ENCODE assay signal across 8 mouse cellular contexts in genomic region chr17:49172052-49172799, GRCm38 (mm10).
A peak's percentile ranks its signal among the peaks of the same experiment; 100 is the strongest.
DNase-seq lines count a peak whose midpoint lies in the region; ATAC-seq and TF ChIP-seq lines count a peak whose summit lies in the region.

No protein-coding gene starts in this region.

- 9% methylated on average over 15 of the region's 15 CpGs for WGBS in forebrain, postnatal 0 days
- WGBS in liver, embryonic 15.5 days (ENCODE audit: insufficient replicate concordance): 13% methylated on average over 15 of the region's 15 CpGs

- peak; percentile 20 for DNase-seq in layer of hippocampus, adult 11-12 months (ENCODE audit: low spot score)
- no peak for DNase-seq in layer of hippocampus, postnatal 25 days (ENCODE audit: extremely low spot score in 1 of 2, low spot score in 1 of 2)
- peak; percentile 49 for DNase-seq in brain, adult 2 months (ENCODE audit: low read depth, low spot score)
- peak; percentile 50 for DNase-seq in forebrain, postnatal 0 days
- no peak for DNase-seq in adrenal gland, adult 8-10 months
- DNase-seq in c-Kit-positive CD71-positive TER-119-positive erythroid progenitor cells, embryonic 14.5 days (ENCODE audit: low spot score): no peak
- DNase-seq in adrenal gland, postnatal 4 days (ENCODE audit: low spot score in 2 of 2): no peak

- no peaks in the 10 kb centered on the region for H3K9me3 ChIP-seq in forebrain, postnatal 0 days (ENCODE audit: low read length)
- H3K9me3 ChIP-seq in liver, embryonic 15.5 days (replicated peaks): no peaks in the 10 kb centered on the region

- H3K27ac ChIP-seq in forebrain, postnatal 0 days (ENCODE audit: low read depth, low read length): peak overlapping the region; percentile 15; the same call in 1 of the 2 replicates
- H3K27ac ChIP-seq in liver, embryonic 15.5 days (replicated peaks): no peak overlapping the region

- peak overlapping the region; percentile 35 for H3K9ac ChIP-seq in forebrain, postnatal 0 days
- no peak overlapping the region for H3K9ac ChIP-seq in liver, embryonic 15.5 days

- no peaks in the 10 kb centered on the region for H3K36me3 ChIP-seq in forebrain, postnatal 0 days (ENCODE audit: insufficient read depth)
- no peaks in the 10 kb centered on the region for H3K36me3 ChIP-seq in liver, embryonic 15.5 days (replicated peaks)

- 0 out of 2 replicates have a peak, but pooled peaks cover 10% of the 10 kb centered on the region for H3K4me1 ChIP-seq in forebrain, postnatal 0 days (ENCODE audit: insufficient read depth)
- no peaks in the 10 kb centered on the region for H3K4me1 ChIP-seq in liver, embryonic 15.5 days (replicated peaks)

- TF ChIP-seq CTCF in forebrain, postnatal 0 days (IDR thresholded peaks at IDR 0.05; ENCODE audit: low read depth): 0 out of 2 replicates have a peak, but pooled peaks have one; percentile 9

- H3K27me3 ChIP-seq in forebrain, postnatal 0 days (ENCODE audit: insufficient read depth, low read length): no peaks in the 10 kb centered on the region
- peaks cover 17% of the 10 kb centered on the region for H3K27me3 ChIP-seq in liver, embryonic 15.5 days

- peak; percentile 77 for ATAC-seq in forebrain, postnatal 0 days
- no peak for ATAC-seq in liver, embryonic 15.5 days (ENCODE audit: insufficient read depth)

- H3K4me3 ChIP-seq in forebrain, postnatal 0 days (ENCODE audit: low read depth, low read length): peak overlapping the region; percentile 37
- no peak overlapping the region for H3K4me3 ChIP-seq in liver, embryonic 15.5 days (replicated peaks)

- peak overlapping the region; percentile 74 for H3K4me2 ChIP-seq in forebrain, postnatal 0 days (ENCODE audit: low read depth)
- peak overlapping the region; percentile 43 for H3K4me2 ChIP-seq in liver, embryonic 15.5 days

Comparison
In these comparisons a context has a peak if more than half of its experiments do, and no peak if none do; other contexts are left out.
1. DNase-seq: peak in layer of hippocampus, adult 11-12 months (single experiment), brain, adult 2 months (single experiment) and forebrain, postnatal 0 days (single experiment); none in layer of hippocampus, postnatal 25 days (0 of 2), adrenal gland, adult 8-10 months (single experiment), c-Kit-positive CD71-positive TER-119-positive erythroid progenitor cells, embryonic 14.5 days (single experiment) and adrenal gland, postnatal 4 days (0 of 2).